Mouse (Mus musculus): ENCODE data around the gene Dedd. TPM values are rescaled to one million over a fixed set of nuclear protein-coding genes. Genes with fewer than 3 reads are reported as not detected.
"Not testable (repeated sequence)": the region's sequence is repeated elsewhere in the genome, so short reads cannot be mapped to it uniquely, and the experiment has no call there.

Dedd gene
- 10 to 100 TPM; 33.7 to 35.2 TPM for total RNA-seq (2021)
- long read RNA-seq, experiment 1, transcript Dedd-204 (6 exons, 2,563 nt) = minor isoform, 9 of 64 reads
- long read RNA-seq, experiment 1, transcript Dedd-206 (5 exons, 849 nt) = minor isoform, 9 of 64 reads
- long read RNA-seq, experiment 1, transcript Dedd-201 (5 exons, 1,618 nt) = major isoform, 29 of 64 reads
- long read RNA-seq, experiment 1, partial matches to known transcripts = 2 of 64 reads
- long read RNA-seq, experiment 1, other reads (novel, unspliced or antisense) = 15 of 64 reads
- long read RNA-seq, experiment 2, transcript Dedd-201 (5 exons, 1,618 nt) = major isoform, 15 of 28 reads
- long read RNA-seq, experiment 2, partial matches to known transcripts = 0 of 28 reads
- long read RNA-seq, experiment 2, other reads (novel, unspliced or antisense) = 8 of 28 reads

DNA sequence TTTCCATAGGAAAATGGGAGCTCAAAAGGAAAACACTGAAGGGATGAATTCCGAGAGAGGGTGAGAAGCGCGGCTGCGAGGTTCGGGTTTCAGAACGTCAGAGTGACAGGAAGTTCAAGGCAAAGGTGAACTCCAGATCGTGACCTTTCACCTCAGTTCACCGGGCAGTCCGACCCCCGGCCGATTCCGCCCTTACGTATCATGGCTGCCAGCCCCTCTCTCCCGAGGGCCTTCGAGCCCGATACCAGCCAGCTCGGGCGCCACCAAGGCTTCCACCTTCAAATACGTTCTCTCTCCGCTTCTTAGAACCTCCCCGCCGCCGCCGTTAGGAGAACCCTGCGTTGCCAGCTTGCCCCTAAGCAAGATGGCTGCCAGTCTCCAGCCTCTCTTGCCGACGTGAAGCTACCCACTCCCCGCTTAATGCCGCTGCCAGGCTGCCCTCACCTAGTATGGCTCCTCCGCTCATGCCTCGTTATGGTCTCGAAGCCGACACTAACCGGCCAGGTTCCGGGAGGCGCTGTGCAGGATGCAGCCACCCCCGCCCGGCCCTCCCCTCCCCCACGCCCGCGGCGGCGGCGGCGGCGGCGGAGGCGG, at the start of gene Dedd:
TSS of gene Dedd (plus strand) at position 307 of the 594 bp plus-strand sequence.
- DNase-seq = peak; percentile 91

DNA sequence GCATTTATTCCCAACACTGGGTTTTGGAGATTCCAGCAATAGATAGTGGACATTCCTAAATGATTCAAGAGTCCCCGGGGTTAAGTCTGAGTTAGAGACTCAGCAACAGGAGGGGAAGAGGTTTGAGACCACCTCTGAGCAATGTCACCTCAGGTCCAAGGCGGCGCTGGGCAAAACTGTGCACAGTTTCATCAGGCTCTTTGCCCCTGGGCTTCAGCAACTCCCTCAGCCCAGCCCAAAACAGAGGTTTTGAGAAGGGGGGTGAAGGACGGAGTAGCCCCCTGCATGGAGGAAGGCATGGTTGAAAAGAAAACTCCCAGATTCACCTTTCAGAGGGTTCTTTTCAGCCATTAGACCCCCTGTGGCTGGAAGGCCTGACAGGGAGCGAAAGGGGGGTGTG, 49.2 kb upstream of the Dedd start:
- DNase-seq = peak; percentile 0

DNA sequence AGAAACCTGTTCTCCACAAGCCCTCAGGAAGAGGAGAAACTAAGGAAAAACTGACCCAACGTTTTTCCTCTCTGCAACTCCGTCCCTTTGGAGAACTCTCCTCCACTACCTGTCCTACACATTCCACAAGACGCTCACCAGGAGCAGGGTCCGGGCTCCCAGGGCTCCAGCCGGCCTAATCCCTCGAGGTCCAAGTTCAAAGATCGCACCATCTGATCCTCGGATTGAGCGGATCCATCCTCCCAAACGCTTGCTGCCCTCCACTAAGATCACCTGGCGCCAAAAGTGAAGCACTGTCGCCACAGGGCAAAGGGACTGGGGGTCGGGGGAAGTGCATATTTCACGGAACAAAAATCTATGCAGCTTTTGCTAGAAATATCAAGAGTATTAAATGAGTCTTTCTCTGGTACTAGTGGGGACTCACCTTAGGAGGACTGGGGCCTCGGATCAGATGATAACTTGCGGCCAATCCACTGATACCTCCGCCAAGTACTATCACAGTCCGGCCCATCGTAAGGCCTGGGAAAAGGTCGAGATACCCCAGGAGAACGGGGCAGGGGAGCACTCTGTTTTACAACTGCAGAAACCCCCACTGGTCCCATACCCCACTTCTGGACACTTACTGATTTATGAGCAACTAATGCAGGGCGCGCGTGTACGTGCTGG, 48.6 kb upstream of the Dedd start:
- peak; percentile 45 for DNase-seq

DNA sequence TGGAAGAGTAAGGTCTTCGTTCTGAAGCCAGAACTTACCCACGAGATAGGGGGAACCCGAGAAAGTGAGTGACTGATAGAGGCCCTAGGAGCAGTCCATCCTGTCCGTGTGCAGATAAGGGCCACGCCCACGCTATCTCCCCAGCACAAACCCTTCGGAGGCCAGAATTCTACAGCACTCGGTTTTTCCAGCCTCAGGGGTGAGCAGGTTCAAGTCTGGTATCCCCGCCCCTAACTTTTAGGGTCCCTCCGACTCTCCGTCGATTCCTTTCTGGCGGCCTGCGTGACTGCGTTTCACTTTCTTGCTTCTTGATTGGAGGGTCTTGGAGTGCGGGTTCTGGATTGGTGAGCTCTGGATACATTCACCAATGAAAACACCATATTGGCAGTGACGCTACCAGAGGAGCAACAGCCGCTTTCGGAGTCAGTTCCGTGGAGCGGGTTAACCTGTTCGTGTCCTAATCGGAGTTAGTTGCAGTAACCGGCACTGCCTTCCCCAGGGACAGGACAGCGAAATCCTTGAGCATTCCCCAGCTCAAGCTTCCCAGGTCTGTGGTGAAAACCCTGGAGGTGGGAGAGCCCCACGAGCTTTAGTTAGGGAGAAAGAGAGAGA, 47.9 kb upstream of the Dedd start, which contains the start of gene Ppox:
TSS of gene Ppox (minus strand) at position 271 of the 612 bp plus-strand sequence.
- peak; percentile 91 for DNase-seq

DNA sequence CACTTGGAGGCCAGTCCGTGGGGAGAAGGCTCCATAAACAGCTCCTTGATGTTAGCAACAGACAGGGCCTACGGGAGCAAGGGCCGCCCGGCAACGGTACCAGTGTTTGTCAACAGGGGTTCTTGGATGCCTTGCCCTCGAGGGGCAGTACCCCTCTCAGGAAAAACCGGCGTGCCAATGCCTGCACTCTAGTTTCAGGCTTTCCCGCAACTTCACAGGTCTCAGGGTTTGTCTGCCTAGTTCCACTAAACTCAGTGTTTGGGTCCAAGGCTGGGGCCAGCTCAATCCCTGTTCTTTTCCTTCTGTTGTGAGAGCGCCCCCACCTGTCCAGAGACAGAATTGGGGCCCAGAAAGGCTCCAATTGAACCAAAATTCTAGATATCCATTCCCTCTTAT, 47.4 kb upstream of the Dedd start:
- peak; percentile 91 for DNase-seq

DNA sequence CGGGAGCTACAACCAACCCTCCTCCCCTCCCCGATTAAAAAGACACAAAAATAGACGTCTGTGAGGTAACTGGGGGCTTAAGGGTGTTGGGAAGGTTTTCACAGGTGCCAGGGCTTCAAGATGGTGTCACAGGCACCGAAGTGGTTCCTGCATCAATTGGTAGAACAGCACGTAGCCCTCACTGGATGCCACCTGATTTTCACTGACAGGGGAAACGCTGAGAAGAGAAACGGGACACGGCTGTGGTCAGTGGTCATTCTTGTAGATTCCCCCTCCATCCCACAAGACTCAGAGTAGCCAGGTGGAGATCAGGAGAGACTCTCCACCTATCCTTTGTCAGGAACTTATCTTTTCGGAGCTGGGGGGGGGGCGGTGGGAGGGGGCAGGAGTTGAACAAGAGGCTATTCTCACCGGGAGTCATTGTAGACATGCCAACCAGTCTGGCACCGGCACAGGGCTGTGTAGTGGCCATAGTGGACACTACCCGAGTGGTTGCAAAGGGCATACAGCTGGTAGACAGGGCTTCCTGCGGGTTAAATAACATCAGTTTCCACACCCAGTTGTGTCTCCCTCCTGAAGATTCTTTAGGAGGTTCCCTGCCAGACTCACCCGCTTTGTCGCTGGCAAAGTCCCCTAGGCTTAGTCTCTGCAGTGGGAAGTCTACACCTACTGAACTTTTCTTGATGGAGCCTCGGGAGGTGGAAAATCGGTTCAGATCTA, 46.7 kb upstream of the Dedd start:
- DNase-seq = peak; percentile 13

DNA sequence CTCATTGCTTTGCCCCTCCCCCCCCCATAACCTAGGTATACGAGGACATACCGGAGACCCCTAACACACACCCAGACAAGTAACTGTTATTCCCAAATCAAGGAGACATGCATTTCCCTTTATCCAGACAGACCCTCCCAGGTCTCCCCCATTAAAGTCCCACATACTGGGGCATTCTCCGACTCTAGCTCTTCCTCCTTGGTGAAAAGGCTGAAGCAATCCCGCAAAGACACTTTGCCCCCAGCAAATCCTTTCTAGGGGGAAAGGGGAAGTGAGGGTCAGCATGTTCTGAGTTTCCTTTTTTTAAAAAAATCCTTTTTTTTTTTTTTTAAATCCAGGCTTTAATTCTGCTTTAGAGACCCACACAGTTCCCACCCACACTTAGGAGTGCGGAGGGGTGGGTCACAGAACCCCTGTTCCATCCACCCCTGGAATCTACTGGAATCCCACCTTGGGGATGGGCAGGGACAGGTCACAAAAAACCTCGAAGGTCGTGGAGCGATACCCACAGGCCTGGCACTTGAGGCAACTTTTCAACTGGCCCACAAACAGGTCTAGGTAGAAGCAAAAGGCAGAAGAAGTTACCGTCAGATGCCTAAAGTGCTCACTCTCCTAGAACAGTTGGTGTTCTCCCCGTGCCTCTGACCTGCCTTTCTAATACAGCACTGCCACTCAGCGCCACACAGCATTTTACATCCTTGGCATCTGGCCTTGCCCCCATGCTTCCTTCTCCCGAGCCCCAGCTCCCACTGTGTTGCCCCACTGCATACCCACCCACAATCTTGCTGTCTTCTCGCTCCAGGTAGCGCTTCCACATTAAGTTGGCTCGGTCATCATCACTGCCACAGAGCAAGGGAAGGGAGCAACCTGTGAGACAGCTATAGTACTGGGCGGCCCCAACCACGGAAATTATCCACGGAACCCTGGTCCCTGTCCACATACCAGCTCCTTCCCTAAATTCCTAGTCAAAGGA, 45.5 kb upstream of the Dedd start:
- peak; percentile 4 for DNase-seq

DNA sequence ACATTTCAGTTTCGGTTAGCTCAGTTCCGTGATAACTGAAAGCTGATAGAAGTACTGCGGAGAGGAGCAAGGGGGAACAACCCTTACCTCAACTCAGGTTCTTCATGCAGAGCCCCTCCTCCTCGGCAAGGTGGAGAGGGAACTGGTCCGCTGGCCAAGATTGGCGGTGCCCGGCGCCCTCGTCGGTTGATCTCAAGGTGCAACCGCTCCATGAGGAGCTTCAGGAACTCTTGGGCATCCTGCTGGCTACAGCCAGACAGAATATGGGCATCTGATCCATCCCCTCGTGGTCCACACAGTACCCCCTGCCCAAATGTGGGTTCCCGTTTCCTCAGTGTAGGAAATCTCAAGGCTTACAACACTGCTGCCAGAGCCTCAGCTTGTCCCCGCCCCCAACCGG, 44.5 kb upstream of the Dedd start:
- DNase-seq = peak; percentile 5

DNA sequence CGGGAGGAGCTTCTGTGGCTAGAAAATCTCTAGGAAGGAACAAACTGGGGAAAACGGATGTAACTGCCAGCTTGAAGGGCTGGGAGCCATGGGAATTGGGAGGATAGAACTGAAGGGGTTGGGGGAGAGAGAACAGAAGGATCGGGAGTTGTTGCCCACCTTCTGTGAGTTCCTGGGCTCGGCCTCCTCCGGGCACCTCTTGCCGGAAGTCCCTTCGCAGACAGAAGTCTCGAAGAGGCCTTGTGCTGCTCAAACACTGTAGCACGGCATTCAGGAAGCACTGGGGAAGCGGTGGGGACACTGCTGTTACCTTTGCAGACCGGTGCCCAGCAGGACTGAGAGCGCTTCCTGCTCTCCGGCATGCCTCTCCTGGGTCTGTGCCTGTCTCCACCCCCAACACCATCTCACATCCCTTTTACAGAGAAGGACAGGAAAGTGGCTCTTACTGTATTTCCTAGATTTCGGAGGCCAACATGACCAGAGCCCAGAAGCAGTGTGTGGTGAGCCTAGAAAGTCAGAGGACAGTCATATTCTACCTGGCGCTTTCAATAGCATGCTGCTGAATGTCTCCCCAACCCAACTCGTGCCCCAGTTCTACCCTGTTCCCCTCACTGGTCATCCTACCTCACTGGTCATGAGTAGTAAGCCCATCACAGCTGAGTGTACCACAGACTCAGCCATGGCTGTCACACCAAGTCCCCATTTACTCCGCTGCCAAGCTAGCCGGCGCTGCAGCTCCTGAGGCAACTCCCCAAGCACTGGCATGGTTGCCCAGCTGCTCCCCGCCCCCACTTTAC, 43.7 kb upstream of the Dedd start:
- peak; percentile 13 for DNase-seq

DNA sequence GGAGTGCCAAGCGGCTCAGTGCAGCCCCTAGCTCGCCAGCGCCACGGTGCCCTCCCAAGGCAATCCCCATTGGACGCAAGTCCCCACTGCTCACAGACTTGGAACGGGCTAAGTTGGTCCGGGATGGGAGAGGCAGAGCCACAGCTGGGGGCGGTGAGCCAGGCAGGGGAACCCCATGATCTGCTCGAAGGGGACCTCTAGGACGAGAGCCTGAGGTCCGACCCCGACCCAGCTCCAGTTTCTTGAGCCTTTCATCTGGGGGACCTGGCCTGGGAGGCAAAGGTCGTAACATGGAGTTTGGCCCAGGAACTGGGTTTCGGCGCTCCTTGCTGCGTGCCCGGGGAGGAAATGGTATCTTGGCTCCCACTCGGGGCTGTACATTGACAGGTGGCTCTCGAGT, 42.4 kb upstream of the Dedd start:
- DNase-seq = no peak

DNA sequence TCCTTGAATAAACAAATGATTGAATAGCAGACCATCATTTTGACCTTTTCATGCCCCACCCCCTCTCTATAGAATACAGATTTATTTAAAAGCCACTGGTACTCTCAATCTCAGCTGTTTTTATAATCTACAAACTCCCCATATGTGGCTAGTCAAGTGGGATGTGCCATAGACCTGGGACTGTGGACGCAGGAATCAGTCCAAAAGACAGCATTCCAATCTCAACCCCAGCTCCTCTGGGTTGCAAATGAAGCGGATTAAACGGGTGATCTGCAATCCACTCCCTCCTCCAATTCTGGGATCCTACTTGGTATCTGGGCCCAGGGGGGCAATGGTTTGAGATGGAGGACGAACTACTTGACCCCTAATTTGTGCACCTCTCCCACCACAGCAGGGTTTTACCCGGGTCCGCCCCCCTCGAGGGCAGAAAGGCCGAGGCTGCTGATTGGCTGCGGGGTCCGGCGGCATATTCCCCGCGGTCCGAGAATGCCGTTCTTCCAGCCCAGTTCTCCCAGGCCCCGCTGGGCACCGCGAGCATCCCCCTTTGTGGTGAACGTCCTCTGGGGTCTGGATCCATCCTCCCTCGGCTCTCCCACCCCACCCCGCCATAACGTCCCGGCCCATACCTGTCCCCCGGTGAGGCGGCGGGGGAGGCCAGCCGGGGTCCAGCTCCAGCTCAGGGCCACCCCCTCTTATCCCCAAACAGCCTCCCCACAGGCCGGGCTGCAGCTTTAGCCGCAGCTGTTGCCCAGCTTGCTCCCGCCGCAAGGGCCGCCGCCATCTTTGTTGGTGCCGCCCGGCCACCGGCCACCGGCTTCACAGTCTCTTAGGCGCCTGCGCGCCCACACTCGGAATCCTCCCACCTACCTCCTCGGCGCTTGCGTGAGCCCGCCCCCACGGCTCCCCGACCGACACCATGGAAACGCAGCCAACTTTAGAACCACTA, 41.5 kb upstream of the Dedd start, which contains the start of gene Usp21:
TSS of gene Usp21 (minus strand) at position 856 of the 946 bp plus-strand sequence.
- peak; percentile 96 for DNase-seq

DNA sequence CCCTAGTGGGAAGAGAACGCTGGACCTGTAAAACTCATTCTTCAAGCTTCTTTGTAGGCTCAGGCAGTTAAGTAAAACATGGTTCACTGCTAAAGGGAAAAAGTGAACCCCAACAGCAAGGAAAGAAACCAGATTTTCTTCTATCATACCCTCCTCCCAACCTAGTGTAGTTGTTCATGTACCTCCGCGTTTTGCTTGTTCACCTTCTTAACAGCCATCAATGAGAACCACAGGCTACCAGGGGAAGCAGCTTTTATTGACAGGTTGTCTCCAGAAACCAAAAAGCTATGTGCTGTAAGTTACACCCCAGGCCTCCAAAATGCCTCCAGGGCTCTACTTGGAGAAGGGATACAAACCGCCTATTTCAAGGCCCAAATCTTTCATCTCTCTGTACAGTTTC, 40.6 kb upstream of the Dedd start:
- no peak for DNase-seq

DNA sequence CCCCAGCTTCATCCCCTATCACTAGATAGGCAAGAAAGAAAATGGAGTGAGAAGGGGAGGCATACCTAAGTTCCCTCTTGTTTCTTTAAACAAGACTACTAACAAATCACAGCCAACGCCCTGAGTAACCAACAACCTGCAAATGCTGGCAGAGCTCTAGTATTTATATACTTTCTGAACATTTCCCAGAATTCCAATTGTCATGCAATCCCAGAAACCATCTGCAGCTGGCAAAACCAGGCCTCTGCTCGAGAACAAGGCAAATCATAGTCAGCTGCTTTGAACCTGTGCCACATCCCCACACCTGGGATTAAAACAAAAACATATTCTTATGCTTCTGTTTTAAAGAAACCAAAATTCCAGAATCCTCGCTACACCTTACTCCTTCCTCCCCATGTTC, 35.6 kb upstream of the Dedd start:
- no peak for DNase-seq

DNA sequence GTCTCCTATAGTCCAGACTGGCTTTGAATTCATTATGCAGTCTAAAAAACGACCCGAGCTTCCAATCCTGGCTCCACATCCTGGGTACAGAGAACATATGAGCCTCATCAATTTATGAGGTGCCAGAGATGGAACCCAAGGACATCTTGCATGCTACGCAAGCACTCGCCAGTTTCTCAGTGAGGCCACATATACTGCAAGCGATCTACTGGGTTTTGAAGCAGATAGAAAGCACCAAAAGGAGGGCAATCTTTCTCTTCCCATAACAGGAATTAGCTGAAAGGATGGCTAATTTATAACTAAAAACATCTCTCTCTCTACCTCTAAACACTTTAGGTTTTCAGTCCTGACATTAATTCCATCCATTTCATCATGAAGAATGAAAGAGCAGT, 35.0 kb upstream of the Dedd start:
- no peak for DNase-seq

DNA sequence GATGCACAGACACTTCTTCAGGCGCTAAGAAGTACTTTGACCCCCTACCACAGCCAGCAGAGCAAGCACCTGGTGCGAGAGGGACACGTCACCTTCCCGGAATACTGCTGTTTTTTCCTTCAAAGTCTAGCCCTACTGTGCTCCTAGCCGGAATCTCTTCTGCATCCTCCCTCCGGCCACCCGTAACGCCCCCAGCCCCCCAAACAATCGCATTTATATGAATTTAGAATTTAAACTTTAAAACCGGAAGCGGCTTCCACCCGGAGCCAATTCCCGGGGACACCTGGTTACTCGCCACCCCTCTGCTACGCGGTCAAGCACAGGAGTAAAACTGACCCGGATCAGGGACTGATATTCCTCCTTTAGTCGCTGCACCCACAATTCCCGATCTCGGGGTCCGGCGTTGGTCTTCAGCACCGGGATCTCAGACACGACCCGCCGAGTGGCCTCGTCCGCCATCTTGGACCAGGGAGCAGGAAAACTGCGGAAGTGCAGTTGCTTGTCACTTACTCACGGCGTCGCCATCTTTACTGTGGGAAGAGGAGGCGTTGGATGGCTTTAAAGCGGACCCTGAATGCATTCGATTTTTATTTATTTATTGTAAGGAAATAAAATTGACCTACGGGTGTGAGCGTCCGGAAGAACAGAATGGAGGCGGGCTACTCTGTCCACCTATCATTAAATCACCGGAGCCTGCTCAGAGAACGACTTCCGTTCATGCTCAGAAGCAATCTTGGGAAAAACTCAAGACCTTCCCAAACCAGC, 34.5 kb upstream of the Dedd start, which contains the start of gene Ufc1:
TSS of gene Ufc1 (minus strand) at position 727 of the 765 bp plus-strand sequence.
- DNase-seq = peak; percentile 83

DNA sequence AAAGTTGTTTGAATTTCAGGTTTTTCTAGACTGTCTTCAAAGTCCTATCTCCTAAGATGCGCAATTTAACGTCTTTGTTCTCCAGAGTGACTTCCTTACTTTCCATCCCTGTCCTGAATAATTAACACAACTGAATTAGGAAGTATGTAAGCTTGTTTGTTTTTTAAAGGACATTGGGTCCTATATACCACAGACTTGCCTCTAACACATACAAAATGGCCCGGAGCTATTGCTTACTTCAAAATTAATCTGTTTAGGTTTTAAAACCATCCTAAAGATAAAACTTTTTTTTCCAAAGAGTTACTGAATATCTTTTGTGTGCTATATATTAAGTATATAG, 33.9 kb upstream of the Dedd start:
- DNase-seq = no peak

DNA sequence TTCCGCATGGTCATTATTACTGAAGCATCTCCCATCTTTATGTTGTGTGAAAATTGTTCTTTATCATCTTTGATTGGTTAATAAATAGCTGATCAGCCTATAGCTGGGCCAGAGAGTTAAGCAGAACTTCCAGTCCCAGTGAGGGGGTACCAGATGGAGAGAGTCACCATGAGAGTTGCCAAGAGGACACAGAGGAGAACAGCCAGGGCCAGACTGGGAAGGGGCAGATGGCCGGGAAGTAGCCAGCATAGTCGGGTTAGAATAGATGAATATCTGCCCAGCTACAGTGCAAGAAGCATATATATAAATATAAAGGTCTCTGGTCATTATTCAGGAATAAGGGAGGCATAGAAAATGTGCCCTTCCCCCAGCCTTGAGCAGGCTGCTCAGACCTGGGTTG, 30.7 kb upstream of the Dedd start:
- no peak for DNase-seq

DNA sequence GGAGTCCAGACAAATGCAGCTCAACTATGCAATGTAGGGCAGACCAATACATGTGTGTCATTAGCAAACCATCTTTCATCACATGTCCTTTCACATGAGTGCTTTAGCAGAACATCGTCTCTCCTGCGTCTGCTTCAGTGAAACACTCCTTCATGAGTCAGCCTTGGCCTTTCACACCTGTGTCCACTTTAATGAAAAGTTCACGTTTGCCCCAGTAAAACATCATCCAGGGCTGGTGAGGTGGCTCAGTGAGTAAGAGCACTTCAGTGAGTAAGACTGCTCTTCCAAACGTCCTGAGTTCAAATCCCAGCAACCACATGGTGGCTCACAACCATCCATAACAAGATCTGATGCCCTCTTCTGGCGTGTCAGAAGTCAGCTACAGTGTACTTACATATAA, 22.8 kb upstream of the Dedd start:
- not testable (repeated sequence) for DNase-seq
